Mouse (Mus musculus) kidney, adult 2 months (tissue): ENCODE measurements around the gene Ciao2a. TPM values are rescaled to one million over a fixed set of nuclear protein-coding genes. Genes with fewer than 3 reads are reported as not detected.

Experiments used
- DNase-seq: peaks from one replicate; pipeline ENCODE4 v3.0.0; 2021
- H3K27ac ChIP-seq: fragments of 200-500 bp; 2 replicates; pipeline ENCODE4 v1.5.1; 2012; ENCODE audit warnings: low read depth, low read length, control low read depth, inconsistent platforms; ENCODE audit not compliant: insufficient read depth
- H3K27me3 ChIP-seq: fragments of 200-500 bp; replicated peaks from 2 replicates; pipeline ENCODE4 v1.6.1; 2012; ENCODE audit warnings: mild to moderate bottlenecking, moderate library complexity, low read length, inconsistent platforms; ENCODE audit not compliant: control insufficient read depth, insufficient read depth
- H3K36me3 ChIP-seq: fragments of 200-500 bp; 2 replicates; pipeline ENCODE4 v1.6.1; 2012; ENCODE audit warnings: mild to moderate bottlenecking, moderate library complexity, low read length, inconsistent platforms; ENCODE audit not compliant: control insufficient read depth, insufficient read depth
- H3K4me1 ChIP-seq: fragments of 200-500 bp; 2 replicates; pipeline ENCODE4 v1.6.1; 2011; ENCODE audit warnings: low read length; ENCODE audit not compliant: control insufficient read depth, insufficient read depth
- H3K4me3 ChIP-seq: fragments of 200-500 bp; 2 replicates; pipeline ENCODE4 v1.5.1; 2011; ENCODE audit warnings: mild to moderate bottlenecking, low read depth, low read length, control low read depth; ENCODE audit not compliant: insufficient read depth
- CTCF ChIP-seq: fragments of 200-500 bp; conservative IDR thresholded peaks from 2 replicates; pipeline ENCODE4 v1.5.1; 2011; ENCODE audit warnings: low read depth, mild to moderate bottlenecking, control low read depth, low read length, moderate library complexity, mixed read lengths; ENCODE audit not compliant: insufficient read depth, insufficient read length
- POLR2A ChIP-seq: fragments of 200-500 bp; IDR thresholded peaks from one replicate; pipeline ENCODE4 v1.6.1; 2011; ENCODE audit warnings: low read depth, low read length, control low read depth
- WGBS: fragments of 180-500 bp; shearing (Covaris S2); methylation state at CpG from one replicate; pipeline ENCODE4 v1.1.7; 2018; 5-methylcytosine and 5-hydroxymethylcytosine counted together
- polyA plus RNA-seq: library from polyadenylated mRNA; depleted of rRNA; stranded (reverse); fragments of >200 nt; gene quantifications from 2 replicates; pipeline ENCODE4 v1.2.3, GENCODE M21; 2012

Ciao2a gene
- polyA plus RNA-seq, 1 experiment, result 39.9 TPM

DNA sequence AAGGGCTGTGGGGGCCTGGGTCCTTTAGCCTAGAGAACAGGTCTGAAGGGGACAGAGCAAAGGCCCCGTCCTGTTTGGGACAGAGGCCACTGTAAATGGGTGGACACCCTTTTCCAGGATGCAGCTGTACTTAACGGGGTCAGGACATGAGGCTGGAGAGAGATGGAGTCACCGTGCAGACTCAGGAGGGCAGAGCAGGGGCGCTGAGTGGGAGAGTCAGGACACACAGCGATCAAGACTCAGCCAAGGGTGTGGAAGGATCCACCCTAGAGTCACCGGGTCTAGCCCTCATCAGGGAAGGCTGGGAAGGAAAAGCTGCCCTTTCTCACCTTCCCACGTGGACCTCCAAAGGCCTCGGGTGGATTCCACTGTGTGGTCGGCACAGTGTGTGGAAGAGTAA, 25.6 kb downstream of the Ciao2a start:
- H3K4me1 ChIP-seq, result no peaks in the 10 kb centered on the region
- no peak overlapping the region for H3K4me3 ChIP-seq
- no peak for DNase-seq
- H3K36me3 ChIP-seq, result no peaks in the 10 kb centered on the region
- no peaks in the 10 kb centered on the region for H3K27me3 ChIP-seq
- no peak for TF ChIP-seq POLR2A
- TF ChIP-seq CTCF, result no peak
- 50% methylated on average over 9 of the region's 9 CpGs for WGBS
- H3K27ac ChIP-seq, result no peak overlapping the region

DNA sequence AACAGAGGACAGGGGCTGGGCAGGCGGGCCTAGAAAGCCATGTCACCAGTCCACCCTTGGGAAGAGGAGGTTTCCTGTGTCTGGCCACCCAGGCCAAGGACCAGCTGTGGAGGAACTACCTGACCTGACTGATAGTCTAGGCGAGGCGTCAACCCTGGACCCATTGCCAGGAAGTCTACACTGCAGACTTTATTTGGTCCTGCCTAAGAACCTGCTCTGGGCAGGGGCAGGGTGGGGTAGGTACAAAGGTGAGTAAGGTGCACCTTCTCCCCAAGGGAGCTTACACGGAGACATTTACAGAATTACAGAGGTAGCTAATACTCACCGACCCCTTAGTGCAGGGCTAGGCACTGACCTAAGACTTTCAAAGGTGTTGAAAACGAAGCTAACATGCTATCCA, 27.2 kb downstream of the Ciao2a start:
- TF ChIP-seq POLR2A (no peak), CTCF (no peak)
- Histone ChIP-seq H3K27me3 (no peaks in the 10 kb centered on the region), H3K36me3 (no peaks in the 10 kb centered on the region), H3K27ac (no peak overlapping the region), H3K4me3 (no peak overlapping the region), H3K4me1 (no peaks in the 10 kb centered on the region)
- DNase-seq, result no peak
- WGBS, result 86% methylated on average over 6 of the region's 6 CpGs

DNA sequence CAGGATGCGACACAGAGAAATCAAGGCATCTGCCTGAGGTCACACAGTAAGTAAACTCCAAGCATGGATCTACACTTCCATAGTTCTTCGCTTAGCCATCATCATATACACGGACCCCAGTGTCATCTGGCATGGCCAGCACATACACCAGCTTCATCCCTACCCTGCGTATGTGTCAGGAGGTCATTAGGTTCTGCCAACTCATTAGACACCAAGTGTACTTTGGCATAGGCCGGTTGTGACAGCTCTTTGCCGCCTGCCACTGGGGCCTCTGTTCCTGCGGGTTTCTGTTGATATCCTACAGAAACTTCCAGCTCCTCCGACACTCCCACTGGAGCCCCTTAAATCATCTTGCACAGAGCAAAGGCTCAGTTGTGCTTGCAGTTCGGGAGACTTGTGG, 27.6 kb downstream of the Ciao2a start:
- no peak for DNase-seq
- TF ChIP-seq CTCF, result no peak
- TF ChIP-seq POLR2A, result no peak
- Histone ChIP-seq H3K4me1 (no peaks in the 10 kb centered on the region), H3K36me3 (no peaks in the 10 kb centered on the region), H3K27ac (no peak overlapping the region), H3K4me3 (no peak overlapping the region), H3K27me3 (no peaks in the 10 kb centered on the region)
- WGBS, result 76% methylated on average over 9 of the region's 9 CpGs

DNA sequence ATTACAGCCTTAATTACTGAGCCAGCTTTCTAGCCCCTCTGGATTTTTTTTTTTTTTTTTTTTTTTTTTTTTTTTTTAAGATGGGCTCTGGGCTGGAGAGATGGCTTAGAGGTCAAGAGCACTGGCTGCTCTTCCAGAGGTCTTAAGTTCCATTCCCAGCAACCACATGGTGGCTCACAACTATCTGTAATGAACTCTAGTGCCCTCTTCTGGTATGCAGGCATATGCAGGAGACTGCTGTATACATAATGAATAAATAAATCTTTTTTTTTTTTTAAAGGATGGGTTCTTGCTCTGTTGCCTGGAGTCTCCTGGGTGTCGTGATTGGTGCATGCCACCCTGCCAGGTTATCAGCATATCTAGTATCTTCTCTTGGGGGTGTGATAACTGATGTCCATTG, 29.1 kb downstream of the Ciao2a start:
- Histone ChIP-seq H3K4me3 (no peak overlapping the region), H3K4me1 (no peaks in the 10 kb centered on the region), H3K27me3 (no peaks in the 10 kb centered on the region), H3K36me3 (no peaks in the 10 kb centered on the region), H3K27ac (no peak overlapping the region)
- no peak for TF ChIP-seq CTCF
- TF ChIP-seq POLR2A, result no peak
- 96% methylated on average over 1 of the region's 1 CpGs for WGBS
- peak; percentile 12 for DNase-seq

DNA sequence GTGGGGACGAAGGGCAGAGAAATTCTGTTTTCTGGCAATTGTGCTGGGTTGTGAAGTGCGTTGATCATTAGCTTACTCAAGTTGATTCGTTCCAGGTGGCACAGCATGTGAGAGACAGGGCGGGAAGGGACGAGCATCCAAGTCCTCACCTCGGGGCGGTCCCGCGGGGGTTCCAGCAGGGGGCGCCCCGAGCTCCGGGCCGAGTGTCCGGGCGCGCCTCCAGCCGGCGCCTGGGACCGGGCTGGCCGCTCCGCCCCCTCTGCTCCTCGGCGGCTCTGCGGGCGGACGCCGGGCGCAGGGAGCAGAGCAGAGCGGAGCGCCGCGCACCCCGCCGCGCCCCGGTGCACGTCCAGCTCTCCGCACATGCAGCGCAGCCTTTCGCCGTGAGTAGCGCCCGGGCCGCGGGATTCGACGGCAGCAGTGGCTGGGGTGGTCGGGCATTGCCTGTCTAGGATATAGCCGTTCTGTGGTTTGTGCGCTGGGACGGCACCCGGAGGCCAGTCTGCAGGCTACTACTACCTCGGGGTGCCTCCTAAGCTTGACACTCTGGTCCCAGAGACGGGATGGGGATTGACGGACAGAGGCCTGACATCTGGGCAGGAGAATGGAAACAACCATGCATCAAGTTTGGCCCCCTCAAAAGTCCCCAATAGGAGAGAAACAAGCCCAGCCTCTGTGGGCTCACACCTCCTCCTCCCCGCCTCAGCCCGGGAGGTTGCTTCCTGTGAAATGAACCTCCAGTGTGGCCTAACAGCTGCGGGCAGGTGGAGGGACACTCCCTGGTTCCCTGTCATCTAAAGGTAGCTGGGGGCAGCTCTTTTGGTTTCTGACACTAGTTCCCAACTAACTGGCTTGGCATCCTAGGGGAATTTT, 31.8 kb downstream of the Ciao2a start, which contains the start of gene Dapk2:
Gene Dapk2, plus strand, starts transcription at position 266 of the 873 bp plus-strand sequence.
- 2% methylated on average over 58 of the region's 58 CpGs for WGBS
- Histone ChIP-seq H3K4me3 (peak within 1 kb of the TSS; percentile 56), H3K27me3 (no peaks in the 10 kb centered on the region), H3K36me3 (no peaks in the 10 kb centered on the region), H3K27ac (no peak within 1 kb of the TSS), H3K4me1 (no peaks in the 10 kb centered on the region)
- DNase-seq, result peak; percentile 95
- TF ChIP-seq CTCF (peak; percentile 61), POLR2A (no peak)

DNA sequence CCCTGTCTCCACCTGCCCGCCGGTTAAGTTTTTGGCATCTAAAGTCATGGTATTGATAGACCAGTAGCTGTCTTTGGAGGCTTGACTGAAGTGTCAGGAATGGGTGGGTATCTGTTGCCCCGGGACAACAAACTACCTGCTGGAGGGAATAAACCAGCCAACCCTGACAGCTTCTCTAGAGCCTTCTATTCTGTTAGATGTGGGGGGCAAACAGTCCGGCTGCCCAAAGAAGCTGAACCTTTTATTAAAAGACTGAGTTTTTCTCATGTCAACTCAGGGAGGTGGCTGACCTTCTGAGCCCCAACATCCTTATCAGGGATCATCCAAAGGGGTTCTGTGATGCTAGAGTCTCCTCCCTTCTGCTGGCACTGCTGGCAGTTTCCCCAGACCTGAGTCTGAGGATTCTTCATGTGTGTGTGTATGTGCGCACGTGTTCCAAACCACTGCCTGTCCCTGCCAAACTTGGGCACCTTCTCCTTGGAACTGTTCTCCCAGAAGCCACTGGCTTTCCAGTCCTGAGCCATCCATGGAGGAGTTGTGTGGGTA, 32.5 kb downstream of the Ciao2a start:
- TF ChIP-seq CTCF (no peak), POLR2A (no peak)
- H3K27me3 ChIP-seq, result no peaks in the 10 kb centered on the region
- no peaks in the 10 kb centered on the region for H3K4me1 ChIP-seq
- no peak for DNase-seq
- whole genome bisulfite sequencing, result 74% methylated on average over 6 of the region's 6 CpGs
- H3K27ac ChIP-seq, result no peak overlapping the region
- peak overlapping the region; percentile 56 for H3K4me3 ChIP-seq
- no peaks in the 10 kb centered on the region for H3K36me3 ChIP-seq

DNA sequence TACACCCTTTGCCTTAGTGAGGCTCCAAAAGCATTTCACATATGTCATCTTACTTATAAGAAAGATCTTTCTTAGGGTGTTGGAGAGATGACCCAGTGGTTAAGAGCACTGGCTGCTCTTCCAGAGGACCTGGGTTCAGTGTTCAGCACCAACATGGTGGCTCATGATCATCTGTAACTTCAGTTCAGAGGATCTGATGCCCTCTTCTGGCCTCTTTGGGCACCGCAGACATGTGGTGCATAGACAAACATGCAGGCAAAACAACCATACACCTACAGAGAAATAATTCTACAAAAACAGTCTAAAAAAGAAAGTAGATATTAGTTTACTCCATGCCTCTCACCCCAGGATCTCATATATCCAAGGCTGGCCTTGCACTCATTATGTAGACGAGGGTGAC, 33.7 kb downstream of the Ciao2a start:
- H3K36me3 ChIP-seq, result no peaks in the 10 kb centered on the region
- WGBS, result 83% methylated on average over 2 of the region's 2 CpGs
- no peaks in the 10 kb centered on the region for H3K27me3 ChIP-seq
- no peak overlapping the region for H3K4me3 ChIP-seq
- H3K27ac ChIP-seq, result no peak overlapping the region
- DNase-seq, result no peak
- TF ChIP-seq CTCF, result 0 out of 2 replicates have a peak, but pooled peaks have one; percentile 2
- no peak for TF ChIP-seq POLR2A
- H3K4me1 ChIP-seq, result no peaks in the 10 kb centered on the region
